Comparison of ENCODE assay signal across 19 mouse cellular contexts in genomic region chr5:120682982-120683771, GRCm38 (mm10). TPM values are rescaled to one million over a fixed set of nuclear protein-coding genes. Genes with fewer than 3 reads are reported as not detected.
DNase-seq lines count a peak whose midpoint lies in the region; ATAC-seq and TF ChIP-seq lines count a peak whose summit lies in the region.
"Had no signal": no experiment of that assay in that cellular context is flagged by ENCODE, and none has a peak within 500 bp of the region (broad histone marks: within the 10 kb centered on the region; RNA-seq: fewer than 3 reads in every experiment).

No protein-coding gene starts in this region.

- H3K4me3 ChIP-seq in forebrain, embryonic 10.5 days: peak overlapping the region; percentile 20
- H3K4me3 ChIP-seq in forebrain, postnatal 0 days (ENCODE audit: low read depth, low read length): no peak overlapping the region
- no peak overlapping the region for H3K4me3 ChIP-seq in lung, embryonic 14.5 days (ENCODE audit: low read depth, low read length)
- H3K4me3 ChIP-seq in hindbrain, embryonic 14.5 days (replicated peaks; ENCODE audit: low read length): no peak overlapping the region
- H3K4me3 ChIP-seq: forebrain, embryonic 15.5 days; heart, embryonic 12.5 days; left cerebral cortex, adult 2 months; liver, embryonic 13.5 days had no signal

- H3K27ac ChIP-seq in forebrain, embryonic 10.5 days: no peak overlapping the region
- no peak overlapping the region for H3K27ac ChIP-seq in forebrain, postnatal 0 days (ENCODE audit: low read depth, low read length)
- no peak overlapping the region for H3K27ac ChIP-seq in lung, embryonic 14.5 days (ENCODE audit: low read depth)
- H3K27ac ChIP-seq in hindbrain, embryonic 14.5 days: no peak overlapping the region
- H3K27ac ChIP-seq: forebrain, embryonic 15.5 days; left cerebral cortex, adult 2 months; liver, embryonic 13.5 days; macrophage; stomach, postnatal 0 days had no signal

- H3K27me3 ChIP-seq in forebrain, embryonic 10.5 days (ENCODE audit: poor library complexity, severe bottlenecking): peaks cover 64% of the 10 kb centered on the region
- H3K27me3 ChIP-seq in forebrain, postnatal 0 days (ENCODE audit: insufficient read depth, low read length): no peaks in the 10 kb centered on the region
- H3K27me3 ChIP-seq in lung, embryonic 14.5 days (ENCODE audit: insufficient read depth, low read length): peaks cover 22% of the 10 kb centered on the region
- H3K27me3 ChIP-seq in hindbrain, embryonic 14.5 days (ENCODE audit: control insufficient read depth, insufficient read depth, low read length): peaks cover 29% of the 10 kb centered on the region
- H3K27me3 ChIP-seq: forebrain, embryonic 15.5 days had no signal

- no peaks in the 10 kb centered on the region for H3K36me3 ChIP-seq in forebrain, embryonic 10.5 days (replicated peaks)
- peaks cover 65% of the 10 kb centered on the region for H3K36me3 ChIP-seq in forebrain, postnatal 0 days (ENCODE audit: insufficient read depth)
- H3K36me3 ChIP-seq in lung, embryonic 14.5 days (ENCODE audit: insufficient read depth): no peaks in the 10 kb centered on the region
- H3K36me3 ChIP-seq in hindbrain, embryonic 14.5 days (replicated peaks; ENCODE audit: control insufficient read depth, insufficient read depth): peaks cover 54% of the 10 kb centered on the region
- H3K36me3 ChIP-seq: heart, embryonic 12.5 days; liver, embryonic 13.5 days had no signal

- DNase-seq in forebrain, embryonic 10.5 days (ENCODE audit: extremely low spot score, low spot score): no peak
- DNase-seq in forebrain, postnatal 0 days: no peak
- DNase-seq in lung, embryonic 14.5 days: no peak
- no peak for DNase-seq in lung, adult 18-20 months
- DNase-seq in thymus, postnatal 4 days: peak; percentile 51
- DNase-seq in thymus, postnatal 14 days: no peak
- DNase-seq in right cerebral cortex, postnatal 4 days: no peak
- DNase-seq in hindbrain, embryonic 14.5 days (ENCODE audit: low spot score): no peak
- DNase-seq: gastrocnemius, postnatal 14 days; liver, embryonic 13.5 days had no signal

- H3K9me3 ChIP-seq in forebrain, embryonic 10.5 days: no peaks in the 10 kb centered on the region
- no peaks in the 10 kb centered on the region for H3K9me3 ChIP-seq in forebrain, postnatal 0 days (ENCODE audit: low read length)
- H3K9me3 ChIP-seq in lung, embryonic 14.5 days (ENCODE audit: low read depth, low read length): no peaks in the 10 kb centered on the region
- H3K9me3 ChIP-seq in hindbrain, embryonic 14.5 days (ENCODE audit: control insufficient read depth, low read length): no peaks in the 10 kb centered on the region
- H3K9me3 ChIP-seq: forebrain, embryonic 15.5 days; heart, embryonic 12.5 days; liver, embryonic 13.5 days had no signal

- WGBS in forebrain, embryonic 10.5 days: 8% methylated on average over 24 of the region's 24 CpGs
- WGBS in forebrain, postnatal 0 days: 15% methylated on average over 24 of the region's 24 CpGs
- 11% methylated on average over 24 of the region's 24 CpGs for WGBS in lung, embryonic 14.5 days
- WGBS in hindbrain, embryonic 14.5 days: 11% methylated on average over 24 of the region's 24 CpGs

- peaks cover 41% of the 10 kb centered on the region for H3K4me1 ChIP-seq in forebrain, embryonic 10.5 days
- peaks cover 16% of the 10 kb centered on the region for H3K4me1 ChIP-seq in forebrain, postnatal 0 days (ENCODE audit: insufficient read depth)
- H3K4me1 ChIP-seq in lung, embryonic 14.5 days (ENCODE audit: insufficient read depth): peaks cover 2% of the 10 kb centered on the region
- peaks cover 15% of the 10 kb centered on the region for H3K4me1 ChIP-seq in hindbrain, embryonic 14.5 days (replicated peaks; ENCODE audit: control insufficient read depth, insufficient read depth, low read length)

- no peak for TF ChIP-seq CTCF in forebrain, postnatal 0 days (IDR thresholded peaks at IDR 0.05; ENCODE audit: low read depth)
- no peak for TF ChIP-seq CTCF in lung, embryonic 14.5 days (IDR thresholded peaks at IDR 0.05; ENCODE audit: low read depth)

- no peak overlapping the region for H3K4me2 ChIP-seq in forebrain, postnatal 0 days (ENCODE audit: low read depth)
- 0 out of 2 replicates have a peak overlapping the region, but pooled peaks have one; percentile 10 for H3K4me2 ChIP-seq in lung, embryonic 14.5 days
- H3K4me2 ChIP-seq in hindbrain, embryonic 14.5 days (replicated peaks): no peak overlapping the region
- H3K4me2 ChIP-seq: forebrain, embryonic 15.5 days; heart, embryonic 12.5 days; liver, embryonic 13.5 days had no signal

- no peak for ATAC-seq in forebrain, postnatal 0 days
- no peak for ATAC-seq in lung, embryonic 14.5 days (ENCODE audit: insufficient read depth)
- ATAC-seq in hindbrain, embryonic 14.5 days (ENCODE audit: low FRiP score): no peak
- ATAC-seq: forebrain, embryonic 15.5 days; hindbrain, embryonic 16.5 days had no signal

- no peak overlapping the region for H3K9ac ChIP-seq in forebrain, postnatal 0 days
- H3K9ac ChIP-seq in lung, embryonic 14.5 days: no peak overlapping the region
- H3K9ac ChIP-seq in hindbrain, embryonic 14.5 days: no peak overlapping the region
- H3K9ac ChIP-seq: forebrain, embryonic 15.5 days; heart, embryonic 12.5 days; liver, embryonic 13.5 days had no signal

RNA-seq across cellular contexts. Expression of gene Dtx1, which starts 28.6 kb away (rescaled TPM):
- 1.3 and 2.0 TPM in 2 replicates for polyA plus RNA-seq in forebrain, embryonic 10.5 days (2016; fragmentation: Nextera tagmentation; extraction: Ambion mirVana)
- 154 and 193 TPM in 2 replicates for total RNA-seq in forebrain, postnatal 0 days (2014; rRNA removed)
- polyA plus RNA-seq in forebrain, postnatal 0 days (2015; fragmentation: Nextera tagmentation; extraction: Ambion mirVana): 59.4 and 65.2 TPM in 2 replicates
- 2.2 and 2.8 TPM in 2 replicates for polyA plus RNA-seq in lung, embryonic 14.5 days (2014; fragmentation: Nextera tagmentation; extraction: Ambion mirVana)
- 53.9 and 64.1 TPM in 2 replicates for polyA plus RNA-seq in hindbrain, embryonic 14.5 days (2014; fragmentation: Nextera tagmentation; extraction: Ambion mirVana)

RNA-seq across cellular contexts. Expression of gene Rasal1, which starts 34.6 kb away (rescaled TPM):
- polyA plus RNA-seq in forebrain, embryonic 10.5 days (2016; fragmentation: Nextera tagmentation; extraction: Ambion mirVana): 0.21 and 0.24 TPM in 2 replicates
- 25.9 and 36.8 TPM in 2 replicates for total RNA-seq in forebrain, postnatal 0 days (2014; rRNA removed)
- 14.0 and 20.0 TPM in 2 replicates for polyA plus RNA-seq in forebrain, postnatal 0 days (2015; fragmentation: Nextera tagmentation; extraction: Ambion mirVana)
- polyA plus RNA-seq in lung, embryonic 14.5 days (2014; fragmentation: Nextera tagmentation; extraction: Ambion mirVana): 0.15 TPM in 1 of 2 replicates, not detected in the other
- 0.31 and 0.74 TPM in 2 replicates for polyA plus RNA-seq in hindbrain, embryonic 14.5 days (2014; fragmentation: Nextera tagmentation; extraction: Ambion mirVana)
- total RNA-seq: gastrocnemius, postnatal 14 days had no signal
- polyA plus RNA-seq: heart, embryonic 12.5 days; macrophage had no signal

RNA-seq across cellular contexts. Expression of gene Cfap73, which starts 49.1 kb away (rescaled TPM):
- not detected in 2 replicates for polyA plus RNA-seq in forebrain, embryonic 10.5 days (2016; fragmentation: Nextera tagmentation; extraction: Ambion mirVana)
- 1.9 and 2.1 TPM in 2 replicates for total RNA-seq in forebrain, postnatal 0 days (2014; rRNA removed)
- polyA plus RNA-seq in forebrain, postnatal 0 days (2015; fragmentation: Nextera tagmentation; extraction: Ambion mirVana): 0.68 and 1.2 TPM in 2 replicates
- polyA plus RNA-seq in lung, embryonic 14.5 days (2014; fragmentation: Nextera tagmentation; extraction: Ambion mirVana): not detected in 2 replicates
- 0.53 and 1.1 TPM in 2 replicates for polyA plus RNA-seq in hindbrain, embryonic 14.5 days (2014; fragmentation: Nextera tagmentation; extraction: Ambion mirVana)
- total RNA-seq: gastrocnemius, postnatal 14 days; neutrophil, adult 5-6 weeks had no signal
- polyA plus RNA-seq: embryonic facial prominence, embryonic 11.5 days; heart, embryonic 12.5 days; large intestine, adult 2 months; liver, embryonic 13.5 days; macrophage had no signal

Comparison
In these comparisons a context has a peak if more than half of its experiments do, and no peak if none do; other contexts are left out.
1. RNA of gene Dtx1, which starts 28.6 kb away (polyA plus RNA-seq): 59.4 to 65.2 TPM in forebrain, postnatal 0 days and 53.9 to 64.1 TPM in hindbrain, embryonic 14.5 days; 2.2 to 2.8 TPM in lung, embryonic 14.5 days and 1.3 to 2.0 TPM in forebrain, embryonic 10.5 days; every median in the first group is over 10 times any median in the second.